Mouse (Mus musculus): ENCODE measurements around the gene Efcab8. TPM values are rescaled to one million over a fixed set of nuclear protein-coding genes. Genes with fewer than 3 reads are reported as not detected.

Efcab8 gene
- total and polyA plus RNA-seq, 2 experiments from 2014 or later, result 0.05 TPM; not detected in 1

GRCm38 (mm10) chr2:153861960-153862359 is 82.2 kb downstream of the Efcab8 start:
- H3K27me3 ChIP-seq (ENCODE audit: control insufficient read depth, insufficient read depth, low read length), result no peaks in the 10 kb centered on the region
- no peak overlapping the region for H3K27ac ChIP-seq (ENCODE audit: low read depth)
- DNase-seq (ENCODE audit: low spot score), result no peak
- no peaks in the 10 kb centered on the region for H3K36me3 ChIP-seq (replicated peaks; ENCODE audit: control insufficient read depth, insufficient read depth, low read length)
- H3K9ac ChIP-seq (replicated peaks; ENCODE audit: low read depth, low read length), result no peak overlapping the region
- H3K4me3 ChIP-seq (ENCODE audit: low read depth, low read length), result no peak overlapping the region
- H3K9me3 ChIP-seq (replicated peaks; ENCODE audit: control insufficient read depth, low read length), result no peaks in the 10 kb centered on the region
- WGBS, result 57% methylated on average over 3 of the region's 3 CpGs
- no peak overlapping the region for H3K4me2 ChIP-seq (ENCODE audit: low read depth, low read length)
- no peak for TF ChIP-seq EP300 (IDR thresholded peaks at IDR 0.05; ENCODE audit: low read depth)
- no peak for TF ChIP-seq CTCF (IDR thresholded peaks at IDR 0.05; ENCODE audit: low read depth)
- no peaks in the 10 kb centered on the region for H3K4me1 ChIP-seq (ENCODE audit: control insufficient read depth, insufficient read depth)
- no peak for ATAC-seq (ENCODE audit: insufficient read depth, low read depth)

- Histone ChIP-seq H3K36me3 (replicated peaks; ENCODE audit: control insufficient read depth, insufficient read depth, low read length) (no peaks in the 10 kb centered on the region), H3K4me3 (ENCODE audit: low read depth, low read length) (no peak within 1 kb of the TSS), H3K4me1 (ENCODE audit: control insufficient read depth, insufficient read depth) (no peaks in the 10 kb centered on the region), H3K27me3 (ENCODE audit: control insufficient read depth, insufficient read depth, low read length) (no peaks in the 10 kb centered on the region), H3K9me3 (replicated peaks; ENCODE audit: control insufficient read depth, low read length) (no peaks in the 10 kb centered on the region), H3K9ac (replicated peaks; ENCODE audit: low read depth, low read length) (no peak within 1 kb of the TSS), H3K27ac (ENCODE audit: low read depth) (no peak within 1 kb of the TSS), H3K4me2 (ENCODE audit: low read depth, low read length) (no peak within 1 kb of the TSS)
- no peak for TF ChIP-seq EP300 (IDR thresholded peaks at IDR 0.05; ENCODE audit: low read depth)
- TF ChIP-seq CTCF (IDR thresholded peaks at IDR 0.05; ENCODE audit: low read depth), result no peak
- no peak for ATAC-seq (ENCODE audit: insufficient read depth, low read depth)
- WGBS, result 75% methylated on average over 4 of the region's 4 CpGs
- no peak for DNase-seq (ENCODE audit: low spot score)
Measured at GRCm38 (mm10) chr2:153870984-153871383, 91.3 kb downstream of the Efcab8 start, which contains the start of gene Sun5. TSS of gene Sun5 (minus strand) at chr2:153871084.

- no peak within 1 kb of the TSS for H3K4me3 ChIP-seq (ENCODE audit: low read depth, low read length)
- no peaks in the 10 kb centered on the region for H3K27me3 ChIP-seq (ENCODE audit: control insufficient read depth, insufficient read depth, low read length)
- no peak for ATAC-seq (ENCODE audit: insufficient read depth, low read depth)
- no peak within 1 kb of the TSS for H3K4me2 ChIP-seq (ENCODE audit: low read depth, low read length)
- no peaks in the 10 kb centered on the region for H3K9me3 ChIP-seq (replicated peaks; ENCODE audit: control insufficient read depth, low read length)
- WGBS, result 60% methylated on average over 9 of the region's 9 CpGs
- no peak within 1 kb of the TSS for H3K27ac ChIP-seq (ENCODE audit: low read depth)
- no peak for DNase-seq (ENCODE audit: low spot score)
- no peak for TF ChIP-seq EP300 (IDR thresholded peaks at IDR 0.05; ENCODE audit: low read depth)
- no peak for TF ChIP-seq CTCF (IDR thresholded peaks at IDR 0.05; ENCODE audit: low read depth)
- H3K4me1 ChIP-seq (ENCODE audit: control insufficient read depth, insufficient read depth), result no peaks in the 10 kb centered on the region
- H3K9ac ChIP-seq (replicated peaks; ENCODE audit: low read depth, low read length), result no peak within 1 kb of the TSS
- H3K36me3 ChIP-seq (replicated peaks; ENCODE audit: control insufficient read depth, insufficient read depth, low read length), result no peaks in the 10 kb centered on the region
Measured at GRCm38 (mm10) chr2:153874745-153875144, 95.0 kb downstream of the Efcab8 start, which contains the start of gene Bpifb2. TSS of gene Bpifb2 (plus strand) at chr2:153875045.

Other genes with a start within 250 kb of the Efcab8 start
- gene Nol4l, start 250.0 kb upstream of the Efcab8 start, total RNA-seq (2014; rRNA removed; ENCODE audit: low replicate concordance), result 10.2 and 13.1 TPM in 2 replicates
- gene Nol4l, start 250.0 kb upstream of the Efcab8 start, polyA plus RNA-seq (2015; fragmentation: Nextera tagmentation; extraction: Ambion mirVana), result 4.3 TPM in 2 replicates
- 10.5 and 12.2 TPM in 2 replicates for gene Commd7, start 147.2 kb upstream of the Efcab8 start, total RNA-seq (2014; rRNA removed; ENCODE audit: low replicate concordance)
- 45.5 and 47.3 TPM in 2 replicates for gene Commd7, start 147.2 kb upstream of the Efcab8 start, polyA plus RNA-seq (2015; fragmentation: Nextera tagmentation; extraction: Ambion mirVana)
- 0.62 and 1.4 TPM in 2 replicates for gene Dnmt3b, start 130.5 kb upstream of the Efcab8 start, total RNA-seq (2014; rRNA removed; ENCODE audit: low replicate concordance)
- gene Dnmt3b, start 130.5 kb upstream of the Efcab8 start, polyA plus RNA-seq (2015; fragmentation: Nextera tagmentation; extraction: Ambion mirVana), result 1.7 and 1.8 TPM in 2 replicates
- not detected in 2 replicates for gene Dnmt3c, start 83.3 kb upstream of the Efcab8 start, total RNA-seq (2014; rRNA removed; ENCODE audit: low replicate concordance)
- gene Dnmt3c, start 83.3 kb upstream of the Efcab8 start, polyA plus RNA-seq (2015; fragmentation: Nextera tagmentation; extraction: Ambion mirVana), result 0.05 TPM in 1 of 2 replicates, not detected in the other
- gene Mapre1, start 38.7 kb upstream of the Efcab8 start, total RNA-seq (2014; rRNA removed; ENCODE audit: low replicate concordance), result 36.8 and 49.4 TPM in 2 replicates
- gene Mapre1, start 38.7 kb upstream of the Efcab8 start, polyA plus RNA-seq (2015; fragmentation: Nextera tagmentation; extraction: Ambion mirVana), result 201 and 208 TPM in 2 replicates
- not detected in 2 replicates for gene Sun5, start 91.2 kb downstream of the Efcab8 start, total RNA-seq (2014; rRNA removed; ENCODE audit: low replicate concordance)
- gene Sun5, start 91.2 kb downstream of the Efcab8 start, polyA plus RNA-seq (2015; fragmentation: Nextera tagmentation; extraction: Ambion mirVana), result not detected in 2 replicates
- not detected in 2 replicates for gene Bpifb2, start 95.1 kb downstream of the Efcab8 start, total RNA-seq (2014; rRNA removed; ENCODE audit: low replicate concordance)
- gene Bpifb2, start 95.1 kb downstream of the Efcab8 start, polyA plus RNA-seq (2015; fragmentation: Nextera tagmentation; extraction: Ambion mirVana), result not detected in 2 replicates
- gene Bpifb6, start 120.5 kb downstream of the Efcab8 start, total RNA-seq (2014; rRNA removed; ENCODE audit: low replicate concordance), result not detected in 2 replicates
- not detected in 2 replicates for gene Bpifb6, start 120.5 kb downstream of the Efcab8 start, polyA plus RNA-seq (2015; fragmentation: Nextera tagmentation; extraction: Ambion mirVana)
- gene Bpifb3, start 138.3 kb downstream of the Efcab8 start, total RNA-seq (2014; rRNA removed; ENCODE audit: low replicate concordance), result not detected in 2 replicates
- gene Bpifb3, start 138.3 kb downstream of the Efcab8 start, polyA plus RNA-seq (2015; fragmentation: Nextera tagmentation; extraction: Ambion mirVana), result not detected in 2 replicates
- gene Bpifb4, start 158.3 kb downstream of the Efcab8 start, total RNA-seq (2014; rRNA removed; ENCODE audit: low replicate concordance), result not detected in 2 replicates
- gene Bpifb4, start 158.3 kb downstream of the Efcab8 start, polyA plus RNA-seq (2015; fragmentation: Nextera tagmentation; extraction: Ambion mirVana), result not detected in 2 replicates
- not detected in 2 replicates for gene Bpifa6, start 195.0 kb downstream of the Efcab8 start, total RNA-seq (2014; rRNA removed; ENCODE audit: low replicate concordance)
- not detected in 2 replicates for gene Bpifa6, start 195.0 kb downstream of the Efcab8 start, polyA plus RNA-seq (2015; fragmentation: Nextera tagmentation; extraction: Ambion mirVana)
- not detected in 2 replicates for gene Bpifa2, start 228.3 kb downstream of the Efcab8 start, total RNA-seq (2014; rRNA removed; ENCODE audit: low replicate concordance)
- gene Bpifa2, start 228.3 kb downstream of the Efcab8 start, polyA plus RNA-seq (2015; fragmentation: Nextera tagmentation; extraction: Ambion mirVana), result not detected in 2 replicates

Measured in heart, postnatal 0 days (tissue).